Mouse (Mus musculus): ENCODE data around the gene Pcnx2.

The Pcnx2 gene

DNA sequence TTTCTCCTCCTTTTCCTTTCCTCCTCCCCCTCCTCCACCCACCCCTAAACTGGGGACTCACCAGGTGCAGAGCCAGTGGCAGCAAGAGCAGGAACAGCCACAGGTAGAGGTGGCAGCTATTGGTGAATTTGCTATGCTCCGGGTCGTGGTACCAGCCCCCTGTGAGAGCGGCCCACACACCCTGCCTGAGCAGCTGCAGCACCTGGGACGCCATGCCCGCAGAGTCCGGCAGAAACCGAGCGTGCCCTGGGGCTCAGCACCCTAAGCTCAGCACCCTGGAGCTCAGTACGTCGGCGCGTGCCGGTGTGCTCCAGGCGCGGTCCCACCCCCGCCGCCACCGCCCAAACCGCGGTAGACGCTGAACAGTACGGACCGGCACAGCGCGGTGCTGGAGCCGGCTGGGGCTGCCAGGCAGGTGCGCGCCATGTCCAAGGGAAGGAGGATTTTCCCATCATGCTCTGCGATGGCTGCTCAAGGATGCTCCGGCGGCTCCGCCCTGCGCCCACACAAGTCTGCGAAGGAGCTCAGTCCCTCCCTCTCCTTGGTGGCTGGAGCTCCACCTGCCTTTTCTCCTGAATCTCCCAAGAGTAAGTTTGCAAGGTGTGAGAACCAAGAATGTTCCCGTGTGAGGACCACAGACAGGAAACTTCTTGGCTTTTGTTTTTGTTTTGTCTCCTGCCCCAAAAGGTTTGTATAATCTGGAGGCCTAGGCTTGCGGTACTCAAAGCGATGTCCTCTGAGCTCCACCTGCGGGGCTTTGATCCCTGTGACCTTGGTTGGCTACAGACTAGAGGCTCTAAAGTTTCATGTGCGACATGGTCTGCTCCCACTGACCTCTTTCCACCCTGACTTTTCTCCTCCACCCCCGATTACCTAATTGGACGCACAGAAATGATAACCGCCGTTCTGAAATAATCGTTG is at the start of gene Pcnx2:
Pcnx2 (minus strand) TSS at position 450 of the 921 bp plus-strand sequence.
- DNase-seq = peak; percentile 86

- DNase-seq = no peak
These were observed 46.4 kb upstream of the Pcnx2 start for GRCm38 (mm10) chr8:125944511-125944910.

DNA sequence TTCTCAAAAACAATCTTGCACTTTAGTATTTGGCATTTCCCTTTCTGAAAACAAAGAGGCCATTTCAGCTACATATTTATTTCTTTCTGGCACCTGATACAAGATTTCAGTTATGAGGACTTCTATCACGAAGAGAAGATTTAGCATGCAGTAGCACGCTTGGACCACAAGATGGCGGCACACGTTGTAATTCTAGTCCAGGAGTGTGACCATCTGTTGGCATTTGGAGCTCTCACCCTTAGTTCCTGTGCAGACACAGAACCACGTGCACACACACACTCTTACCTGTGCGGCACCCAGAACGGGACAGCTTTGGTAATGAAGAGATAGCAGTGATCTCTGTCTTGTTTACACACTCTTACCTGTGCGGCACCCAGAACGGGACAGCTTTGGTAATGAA is 37.5 kb upstream of the Pcnx2 start:
- peak; percentile 38 for DNase-seq

DNA sequence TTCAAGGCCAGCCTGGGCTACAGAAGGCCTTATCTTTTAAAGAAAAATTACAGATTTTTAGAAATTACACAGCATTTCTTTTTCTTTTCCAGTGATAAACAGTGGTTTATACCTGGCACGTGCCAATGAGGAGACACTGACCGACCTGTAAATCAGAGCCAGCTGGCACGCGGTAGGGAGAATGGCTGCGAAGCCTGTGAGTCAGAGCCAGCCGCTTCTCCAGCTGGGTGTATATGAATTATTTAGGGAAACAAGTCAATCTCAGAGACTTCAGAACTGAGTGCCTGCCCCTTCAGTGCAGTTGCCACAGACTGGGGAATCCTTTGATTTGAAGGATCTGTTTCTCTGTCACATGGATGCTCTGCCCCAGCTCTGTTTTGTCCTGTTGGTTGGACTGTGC is 33.7 kb upstream of the Pcnx2 start:
- DNase-seq = no peak

GRCm38 (mm10) chr8:125930276-125931046 is 32.3 kb upstream of the Pcnx2 start:
- no peak for DNase-seq

DNA sequence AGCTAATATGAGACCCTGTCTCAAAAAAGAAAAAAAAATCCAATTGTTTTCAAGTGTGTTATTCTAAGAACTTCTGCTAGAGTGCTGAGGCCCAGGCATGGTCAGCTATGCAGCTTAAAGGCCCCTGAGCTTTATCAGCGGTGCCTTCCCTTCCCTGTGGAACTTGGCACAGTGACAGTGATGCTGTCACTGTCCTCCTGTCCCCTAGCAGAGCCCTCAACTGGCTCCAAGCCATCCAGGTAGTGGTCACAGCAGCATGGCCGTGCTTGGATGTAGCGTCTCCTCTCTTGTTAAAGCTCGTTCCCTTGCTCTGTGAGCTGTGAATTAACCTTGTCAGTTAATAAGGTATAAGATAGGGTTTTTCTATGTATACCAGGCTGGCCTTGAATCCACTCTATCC is 28.5 kb upstream of the Pcnx2 start:
- no peak for DNase-seq

DNA sequence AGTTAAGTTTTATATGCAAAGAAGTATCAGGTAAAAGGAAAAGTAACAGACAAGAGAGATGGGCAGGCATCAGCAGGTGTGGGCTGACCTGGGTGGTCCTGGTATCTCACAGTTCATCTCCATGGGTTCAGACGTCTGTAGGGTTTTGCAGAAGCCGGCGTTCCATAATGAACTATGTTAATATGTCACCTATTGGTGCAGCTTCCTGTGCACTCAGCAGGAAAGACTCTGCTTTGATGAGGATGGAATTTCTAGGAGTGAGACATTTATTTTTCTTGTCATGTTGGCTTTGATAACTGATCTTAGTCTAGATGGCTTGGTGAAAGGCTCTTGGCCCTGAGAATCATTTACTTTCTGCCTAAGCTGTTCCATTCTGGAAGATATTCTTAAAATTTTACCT is 24.2 kb upstream of the Pcnx2 start:
- no peak for DNase-seq

- no peak for DNase-seq
These were observed 22.6 kb upstream of the Pcnx2 start for GRCm38 (mm10) chr8:125920761-125921160.

GRCm38 (mm10) chr8:125920281-125920680 is 22.2 kb upstream of the Pcnx2 start:
- no peak for DNase-seq

DNA sequence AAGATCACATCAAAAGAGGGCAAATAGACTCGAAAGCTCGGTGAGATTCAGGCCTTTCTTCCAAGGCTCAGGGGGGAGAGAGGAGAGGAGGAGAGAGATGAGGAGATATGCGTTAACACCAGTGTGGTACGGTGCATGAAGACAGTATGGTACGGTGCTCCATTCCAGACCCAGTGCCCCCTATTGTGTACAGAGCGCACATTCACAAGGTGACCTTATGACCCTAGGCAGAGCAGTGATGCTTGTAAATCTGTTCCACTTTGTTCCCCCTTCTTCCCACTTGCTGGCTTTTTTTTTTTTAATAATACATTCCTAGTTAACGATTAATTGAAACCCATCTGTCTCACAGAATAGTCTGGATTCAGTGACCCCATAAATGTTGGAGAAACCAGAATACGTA is 21.4 kb upstream of the Pcnx2 start:
- DNase-seq = no peak

GRCm38 (mm10) chr8:125918719-125919118 is 20.6 kb upstream of the Pcnx2 start:
- DNase-seq = no peak

DNA sequence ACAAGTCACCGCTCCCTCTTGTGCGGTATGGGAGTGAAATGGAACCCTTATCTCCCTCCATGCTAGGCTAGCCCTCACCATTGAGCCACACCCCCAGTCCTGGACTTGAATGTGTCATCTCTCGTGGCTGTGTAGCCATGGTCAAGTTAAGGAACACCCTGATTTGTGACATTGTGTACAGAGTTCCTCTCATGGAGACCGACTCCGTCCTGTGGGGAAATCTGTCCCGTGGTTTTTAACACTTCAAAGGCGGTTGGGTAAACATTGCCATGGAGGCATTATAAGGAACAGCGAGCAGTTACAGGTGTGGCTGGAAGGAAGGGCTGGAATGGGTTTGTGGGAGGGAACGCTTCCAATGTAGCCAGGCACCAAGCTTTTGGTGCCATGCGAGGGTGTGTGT is 18.9 kb upstream of the Pcnx2 start:
- no peak for DNase-seq

DNA sequence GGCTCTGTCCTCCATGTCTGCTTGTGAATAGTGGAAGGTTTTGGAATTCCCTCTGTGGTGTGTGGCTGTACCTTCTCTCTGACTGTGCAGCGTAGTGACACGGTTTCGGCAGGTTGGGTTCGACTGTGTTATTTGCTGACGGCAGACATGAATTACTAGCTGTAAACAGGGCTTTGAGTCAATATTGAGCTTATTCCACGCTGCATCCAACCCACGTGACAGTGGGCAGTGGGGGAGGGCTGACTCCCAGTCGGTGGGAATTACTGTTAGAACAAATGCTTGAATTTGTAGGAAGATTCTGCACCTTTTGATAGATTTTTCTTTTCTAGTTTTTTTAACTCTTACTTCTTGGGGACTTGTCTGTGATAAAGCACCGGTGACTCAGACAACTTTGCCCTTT is 16.3 kb upstream of the Pcnx2 start:
- no peak for DNase-seq

DNA sequence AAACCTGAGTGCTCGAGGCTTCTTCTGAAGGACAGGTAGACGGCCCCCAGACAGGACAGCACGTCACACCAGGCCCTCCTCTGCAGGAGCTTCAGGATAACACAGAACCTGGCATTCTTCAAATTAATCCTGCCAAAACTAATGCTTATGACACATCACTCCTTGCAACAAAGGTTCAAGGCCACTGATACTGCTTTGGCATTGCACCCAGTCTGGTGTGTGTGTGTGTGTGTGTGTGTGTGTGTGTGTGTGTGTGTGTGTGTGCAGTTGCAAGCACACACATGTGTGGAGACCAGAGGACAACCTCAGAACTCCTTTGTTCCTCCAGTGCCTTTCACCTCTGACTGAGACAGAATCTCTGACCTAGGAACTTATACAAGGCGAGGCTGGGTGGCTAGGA is 15.1 kb upstream of the Pcnx2 start:
- no peak for DNase-seq

- DNase-seq = no peak
These were observed 13.1 kb upstream of the Pcnx2 start for GRCm38 (mm10) chr8:125911229-125911580.

DNA sequence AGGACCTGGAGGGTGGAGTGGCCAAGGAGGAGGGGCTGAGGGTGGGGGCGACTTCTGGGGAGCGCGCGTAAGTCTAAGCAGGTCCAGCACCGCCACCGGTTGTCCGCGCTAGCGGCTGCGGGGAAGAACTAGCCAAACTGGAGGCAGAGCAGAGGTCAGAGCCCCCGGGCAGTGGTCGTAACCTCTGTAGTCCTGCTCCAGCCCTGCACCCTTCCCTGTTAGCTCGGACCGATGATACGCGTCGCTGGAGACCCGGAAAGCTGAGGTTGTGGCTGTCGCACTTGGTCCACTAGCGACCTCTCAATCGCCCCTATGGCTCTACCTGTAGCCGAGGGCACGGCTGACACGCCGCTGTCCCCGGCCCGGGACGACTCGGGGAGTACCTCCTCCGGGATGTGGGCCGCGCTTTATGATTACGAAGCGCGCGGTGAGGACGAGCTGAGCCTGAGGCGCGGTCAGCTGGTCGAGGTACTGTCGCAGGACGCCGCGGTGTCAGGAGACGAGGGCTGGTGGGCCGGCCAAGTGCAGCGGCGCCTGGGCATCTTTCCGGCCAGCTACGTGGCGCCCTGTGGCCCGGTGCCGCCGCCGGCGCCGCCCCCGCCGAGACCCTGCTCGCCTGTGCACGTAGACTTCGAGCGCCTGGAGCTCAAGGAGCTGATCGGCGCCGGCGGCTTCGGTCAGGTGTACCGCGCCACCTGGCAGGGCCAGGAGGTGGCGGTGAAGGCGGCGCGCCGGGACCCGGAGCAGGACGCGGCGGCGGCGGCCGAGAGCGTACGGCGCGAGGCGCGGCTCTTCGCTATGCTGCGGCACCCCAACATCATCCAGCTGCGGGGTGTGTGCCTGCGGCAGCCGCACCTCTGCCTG is 12.5 kb upstream of the Pcnx2 start, which contains the start of gene Map3k21:
Map3k21 (plus strand) TSS at position 86 of the 864 bp plus-strand sequence.
- peak; percentile 38 for DNase-seq

GRCm38 (mm10) chr8:125909661-125910364 is 11.7 kb upstream of the Pcnx2 start:
- DNase-seq = no peak

- no peak for DNase-seq
These were observed 9.2 kb upstream of the Pcnx2 start for GRCm38 (mm10) chr8:125907311-125907710.

GRCm38 (mm10) chr8:125905341-125905740 is 7.2 kb upstream of the Pcnx2 start:
- DNase-seq = no peak

DNA sequence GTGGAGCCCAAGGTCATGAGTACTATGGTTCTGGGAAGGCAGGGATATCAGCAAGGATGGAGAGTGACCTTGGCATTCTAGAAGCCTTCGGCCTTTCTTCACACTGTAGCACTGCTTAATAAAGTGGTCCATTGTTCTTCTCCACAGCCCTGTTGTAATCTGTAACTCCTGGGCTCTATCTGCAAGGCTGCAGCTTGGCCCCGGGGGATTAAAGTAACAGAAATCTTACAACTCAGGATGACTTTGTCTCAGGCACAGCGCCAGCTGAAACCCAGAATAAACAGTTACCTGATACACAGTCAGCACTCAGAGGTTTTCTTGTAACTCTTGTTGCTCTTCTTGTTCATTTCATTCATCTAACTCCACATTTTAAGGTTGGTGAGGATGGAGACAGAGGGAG is 4.4 kb upstream of the Pcnx2 start:
- no peak for DNase-seq

GRCm38 (mm10) chr8:125901167-125901566 is 3.0 kb upstream of the Pcnx2 start:
- DNase-seq = no peak

- DNase-seq = peak; percentile 46
These were observed 782 bp upstream of the Pcnx2 start for GRCm38 (mm10) chr8:125898899-125899298.

Measured in right cerebral cortex, postnatal 25 days (tissue).